Comparison of ENCODE assay signal across 17 mouse cellular contexts in genomic region chr6:54010362-54010761, GRCm38 (mm10). TPM values are rescaled to one million over a fixed set of nuclear protein-coding genes. Genes with fewer than 3 reads are reported as not detected.
"Had no signal": no experiment of that assay in that cellular context is flagged by ENCODE, and none has a peak within 500 bp of the region (broad histone marks: within the 10 kb centered on the region; RNA-seq: fewer than 3 reads in every experiment).

No protein-coding gene starts in this region.

- H3K27me3 ChIP-seq: intestine, embryonic 15.5 days; liver, embryonic 15.5 days had no signal

- DNase-seq: kidney, adult 18-20 months; kidney, postnatal 10 days; kidney, postnatal 4 days; spleen, adult 18-20 months; thymus, adult 18-20 months; thymus, postnatal 14 days had no signal

- H3K27ac ChIP-seq: intestine, embryonic 15.5 days; layer of hippocampus, adult 2 months; liver, embryonic 15.5 days had no signal

- H3K4me3 ChIP-seq: intestine, embryonic 15.5 days; layer of hippocampus, adult 2 months; liver, embryonic 15.5 days had no signal

- H3K36me3 ChIP-seq: intestine, embryonic 15.5 days; liver, embryonic 15.5 days had no signal

- H3K4me1 ChIP-seq: intestine, embryonic 15.5 days; liver, embryonic 15.5 days had no signal

- ATAC-seq: intestine, embryonic 15.5 days had no signal

- H3K9me3 ChIP-seq: intestine, embryonic 15.5 days; liver, embryonic 15.5 days had no signal

- H3K4me2 ChIP-seq: intestine, embryonic 15.5 days; liver, embryonic 11.5 days; liver, embryonic 15.5 days had no signal

- H3K9ac ChIP-seq: intestine, embryonic 15.5 days; liver, embryonic 15.5 days had no signal

RNA-seq across cellular contexts. Expression of gene Cpvl, which starts 31.9 kb away (rescaled TPM):
- total RNA-seq: layer of hippocampus, adult 2 months; layer of hippocampus, postnatal 10 days; left cerebral cortex, postnatal 36 days; megakaryocyte progenitor cell, adult 5-6 weeks; monocyte, adult 5-6 weeks had no signal
- polyA plus RNA-seq: liver, embryonic 11.5 days; liver, embryonic 15.5 days; neural tube, embryonic 14.5 days; stomach, embryonic 14.5 days; urinary bladder, adult 2 months had no signal
